Mouse (Mus musculus) large intestine, adult 2 months (tissue): ENCODE results near the gene Dcaf11. TPM values are rescaled to one million over a fixed set of nuclear protein-coding genes. Genes with fewer than 3 reads are reported as not detected.
A peak's percentile ranks its signal among the peaks of the same experiment; 100 is the strongest.

Source experiments
- DNase-seq: peaks from one replicate; pipeline ENCODE4 v3.0.0-alpha.2; 2012; ENCODE audit warnings: low read depth, low spot score
- WGBS: fragments of 180-500 bp; shearing (Covaris S2); methylation state at CpG from one replicate; pipeline ENCODE4 v1.1.7; 2018; 5-methylcytosine and 5-hydroxymethylcytosine counted together
- polyA plus RNA-seq: library from polyadenylated mRNA; depleted of rRNA; stranded (reverse); fragments of >200 nt; gene quantifications from 2 replicates; pipeline ENCODE4 v1.2.3, GENCODE M21; 2012

Dcaf11 gene
- polyA plus RNA-seq, 1 experiment, result 112 TPM

GRCm38 (mm10) chr14:55551794-55552193, 8.0 kb upstream of the Dcaf11 start:
- WGBS, result 93% methylated on average over 8 of the region's 8 CpGs
- no peak for DNase-seq

GRCm38 (mm10) chr14:55554635-55555034, 5.2 kb upstream of the Dcaf11 start:
- no peak for DNase-seq

- WGBS, result 80% methylated on average over 3 of the region's 3 CpGs
- DNase-seq, result no peak
These were observed 4.0 kb upstream of the Dcaf11 start for GRCm38 (mm10) chr14:55555788-55556187.

- 15% methylated on average over 5 of the region's 5 CpGs for WGBS
- DNase-seq, result peak; percentile 64
These were observed 2.8 kb upstream of the Dcaf11 start for GRCm38 (mm10) chr14:55557003-55557402.

- DNase-seq, result no peak
- WGBS, result 75% methylated on average over 3 of the region's 3 CpGs
These were observed 2.2 kb upstream of the Dcaf11 start for GRCm38 (mm10) chr14:55557587-55557986.

GRCm38 (mm10) chr14:55558740-55559448, 912 bp upstream of the Dcaf11 start:
- WGBS, result 47% methylated on average over 6 of the region's 6 CpGs
- no peak for DNase-seq

GRCm38 (mm10) chr14:55560202-55561073, 632 bp downstream of the Dcaf11 start, which contains the start of gene A730061H03Rik:
Gene A730061H03Rik (minus strand): TSS chr14:55560406.
- WGBS, result under 1% methylated on average over 51 of the region's 51 CpGs
- peak; percentile 98 for DNase-seq

GRCm38 (mm10) chr14:55561860-55562259, 2.1 kb downstream of the Dcaf11 start:
- WGBS, result 83% methylated on average over 10 of the region's 10 CpGs
- no peak for DNase-seq

- 89% methylated on average over 11 of the region's 11 CpGs for WGBS
- no peak for DNase-seq
These were observed 3.4 kb downstream of the Dcaf11 start for GRCm38 (mm10) chr14:55563249-55563648.

- DNase-seq, result no peak
- WGBS, result 55% methylated on average over 3 of the region's 3 CpGs
These were observed 5.9 kb downstream of the Dcaf11 start for GRCm38 (mm10) chr14:55565748-55566147.

GRCm38 (mm10) chr14:55567496-55567895, 7.7 kb downstream of the Dcaf11 start:
- DNase-seq, result no peak
- 83% methylated on average over 3 of the region's 3 CpGs for WGBS

GRCm38 (mm10) chr14:55570588-55570987, 10.8 kb downstream of the Dcaf11 start:
- WGBS, result 64% methylated on average over 2 of the region's 2 CpGs
- no peak for DNase-seq

GRCm38 (mm10) chr14:55571760-55572159, 12.0 kb downstream of the Dcaf11 start:
- no peak for DNase-seq

- WGBS, result 77% methylated on average over 8 of the region's 8 CpGs
- DNase-seq, result no peak
These were observed 15.5 kb downstream of the Dcaf11 start, which contains the start of gene Fitm1 for GRCm38 (mm10) chr14:55575302-55575701. Gene Fitm1 (plus strand): TSS chr14:55575617.

- DNase-seq, result no peak
- WGBS, result 77% methylated on average over 13 of the region's 13 CpGs
These were observed 15.9 kb downstream of the Dcaf11 start for GRCm38 (mm10) chr14:55575711-55576110.

- no peak for DNase-seq
- 77% methylated on average over 16 of the region's 16 CpGs for WGBS
These were observed 16.6 kb downstream of the Dcaf11 start for GRCm38 (mm10) chr14:55576376-55576775.

GRCm38 (mm10) chr14:55577871-55578667, 18.3 kb downstream of the Dcaf11 start, which contains the start of gene Psme1:
Gene Psme1 (plus strand): TSS chr14:55578123.
- under 1% methylated on average over 32 of the region's 32 CpGs for WGBS
- no peak for DNase-seq

GRCm38 (mm10) chr14:55578668-55579269, 19.0 kb downstream of the Dcaf11 start:
- 13% methylated on average over 6 of the region's 6 CpGs for WGBS
- DNase-seq, result no peak
